Mouse (Mus musculus) left cerebral cortex, postnatal 4 days (tissue): Measurements from ENCODE around the gene Shd. TPM values are rescaled to one million over a fixed set of nuclear protein-coding genes. Genes with fewer than 3 reads are reported as not detected.

Experiments
- DNase-seq: peaks from one replicate; pipeline ENCODE4 v3.0.0-alpha.2; 2022
- intact Hi-C: fragments of 180-260 bp; cut with DNase I; formaldehyde crosslinking; loops from one replicate; pipeline ENCODE4 v1.15.1; 2025
- total RNA-seq, 2 experiments: library from RNA; stranded (reverse); gene quantifications; 2 replicates each; pipeline ENCODE4 v1.2.3; 2021

The Shd gene
- total RNA-seq, 2 experiments from 2014 or later = 99.6 to 101 TPM

DNA sequence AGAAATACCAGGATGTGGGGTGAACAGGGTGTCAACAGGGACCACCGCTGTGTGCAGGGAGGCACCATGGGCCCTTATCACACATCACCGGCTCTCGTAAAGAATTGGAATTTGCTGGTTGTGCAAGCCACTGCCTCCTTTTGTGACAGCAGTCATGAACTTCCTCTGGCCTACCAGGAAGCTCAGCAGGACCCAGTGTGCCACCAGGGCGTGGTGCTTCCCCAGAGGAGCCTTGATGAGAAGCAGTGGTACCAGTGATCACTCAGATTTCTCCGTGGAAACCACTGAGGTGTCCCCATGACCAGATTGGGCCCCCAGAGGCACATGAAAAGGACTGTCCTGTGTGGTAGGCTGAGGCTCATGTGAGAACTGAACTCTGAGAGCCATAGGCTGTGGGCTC is 53.1 kb downstream of the Shd start:
- intact Hi-C loops = no loop called here
- no peak for DNase-seq

DNA sequence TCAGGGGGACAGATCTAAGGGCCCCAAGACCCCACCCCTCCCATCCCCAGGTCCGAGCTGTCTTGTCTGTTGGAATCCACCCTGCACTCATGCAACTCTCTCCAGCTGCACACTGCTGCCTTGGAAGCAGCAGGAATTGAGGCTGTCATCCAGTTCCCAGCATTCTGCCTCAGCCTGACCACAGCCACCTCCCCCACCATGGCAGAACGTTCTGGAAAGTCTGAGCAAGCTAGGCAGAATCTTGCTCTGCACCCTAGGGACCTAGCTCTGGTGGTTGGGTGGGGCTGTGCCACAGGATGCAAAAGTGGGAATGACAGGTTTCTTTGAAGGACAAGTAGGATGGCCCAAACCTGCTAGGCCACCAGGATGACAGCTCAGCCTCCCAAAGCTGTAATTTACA is 54.2 kb downstream of the Shd start:
- DNase-seq = no peak
- intact Hi-C loops = no loop called here

DNA sequence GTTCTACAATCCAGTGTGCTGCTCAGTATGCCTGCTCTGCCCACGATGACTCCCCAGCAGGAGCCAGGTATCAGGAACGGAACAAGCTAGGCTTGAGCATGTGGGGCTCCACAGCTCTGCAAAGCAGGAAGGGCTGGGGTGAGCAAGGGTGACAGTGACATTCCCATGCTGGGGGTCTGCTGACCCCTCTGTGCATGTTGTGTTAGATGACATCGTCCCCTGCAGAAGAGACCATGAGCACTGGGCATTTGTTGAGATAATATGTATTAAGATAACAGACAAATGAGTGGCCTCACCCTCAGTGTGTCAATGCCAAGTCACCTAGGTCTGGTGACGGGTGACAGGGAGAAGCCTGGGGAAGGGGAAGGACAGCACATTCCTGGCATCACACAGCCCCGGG is 54.7 kb downstream of the Shd start:
- intact Hi-C loops = no loop called here
- DNase-seq = no peak

Other genes starting within 250 kb of the Shd start
- gene Adgre4, start 220.5 kb upstream of the Shd start, total RNA-seq = under 1 TPM; 0.20 TPM
- 1 to 10 TPM; 8.7 to 9.1 TPM for gene Zfp119a, start 91.5 kb upstream of the Shd start, total RNA-seq
- gene Zfp959, start 78.4 kb upstream of the Shd start, total RNA-seq = 10 to 100 TPM; 10.8 to 11.4 TPM
- 1 to 10 TPM; 4.4 to 5.7 TPM for gene Zfp119b, start 21.0 kb upstream of the Shd start, total RNA-seq
- gene Ebi3, start 17.8 kb upstream of the Shd start, total RNA-seq = 1 to 10 TPM; 4.9 to 5.9 TPM
- gene Yju2, start 11.4 kb upstream of the Shd start, total RNA-seq = 10 to 100 TPM; 16.7 to 18.2 TPM
- 100 to 1,000 TPM; 110 to 119 TPM for gene Fsd1, start 16.0 kb downstream of the Shd start, total RNA-seq
- 1 to 10 TPM; 3.8 to 4.6 TPM for gene Stap2, start 35.1 kb downstream of the Shd start, total RNA-seq
- gene Mpnd, start 35.2 kb downstream of the Shd start, total RNA-seq = 100 to 1,000 TPM in 1 of 2 experiments, 10 to 100 TPM in 1; 92.6 to 121 TPM
- gene Sh3gl1, start 66.2 kb downstream of the Shd start, total RNA-seq = 10 to 100 TPM; 53.6 to 55.3 TPM
- 1 to 10 TPM; 6.8 to 8.8 TPM for gene Chaf1a, start 70.0 kb downstream of the Shd start, total RNA-seq
- gene Ubxn6, start 104.6 kb downstream of the Shd start, total RNA-seq = 10 to 100 TPM; 69.1 to 78.9 TPM
- 100 to 1,000 TPM; 109 to 117 TPM for gene Hdgfl2, start 109.2 kb downstream of the Shd start, total RNA-seq
- under 1 TPM; 0.20 to 0.24 TPM for gene Plin4, start 139.3 kb downstream of the Shd start, total RNA-seq
- 1 to 10 TPM; 1.2 to 1.9 TPM for gene Plin5, start 147.1 kb downstream of the Shd start, total RNA-seq
- gene Lrg1, start 151.5 kb downstream of the Shd start, total RNA-seq = not detected
- gene Sema6b, start 169.9 kb downstream of the Shd start, total RNA-seq = 10 to 100 TPM; 91.1 to 95.7 TPM
- 10 to 100 TPM; 11.1 TPM for gene Tnfaip8l1, start 192.0 kb downstream of the Shd start, total RNA-seq
- gene Mydgf, start 213.5 kb downstream of the Shd start, total RNA-seq = 10 to 100 TPM; 45.9 to 47.6 TPM
- gene Dpp9, start 248.4 kb downstream of the Shd start, total RNA-seq = 10 to 100 TPM; 48.9 to 50.2 TPM